Mouse (Mus musculus): ENCODE data around the gene Cx3cl1. TPM values are rescaled to one million over a fixed set of nuclear protein-coding genes. Genes with fewer than 3 reads are reported as not detected.

The Cx3cl1 gene
- 5.6 and 9.6 TPM in 2 replicates for polyA plus RNA-seq (2015; fragmentation: Nextera tagmentation; extraction: Ambion mirVana)

- DNase-seq (ENCODE audit: low spot score), result no peak
Measured at GRCm38 (mm10) chr8:94771941-94772670, at the start of gene Cx3cl1. Cx3cl1 (plus strand) TSS chr8:94772009.

- no peak for DNase-seq (ENCODE audit: low spot score)
Measured at GRCm38 (mm10) chr8:94725998-94726397, 45.8 kb upstream of the Cx3cl1 start.

GRCm38 (mm10) chr8:94729301-94729700 lies 42.5 kb upstream of the Cx3cl1 start:
- no peak for DNase-seq (ENCODE audit: low spot score)

- peak; percentile 11 for DNase-seq (ENCODE audit: low spot score)
Measured at GRCm38 (mm10) chr8:94733821-94734465, 37.9 kb upstream of the Cx3cl1 start.

DNA sequence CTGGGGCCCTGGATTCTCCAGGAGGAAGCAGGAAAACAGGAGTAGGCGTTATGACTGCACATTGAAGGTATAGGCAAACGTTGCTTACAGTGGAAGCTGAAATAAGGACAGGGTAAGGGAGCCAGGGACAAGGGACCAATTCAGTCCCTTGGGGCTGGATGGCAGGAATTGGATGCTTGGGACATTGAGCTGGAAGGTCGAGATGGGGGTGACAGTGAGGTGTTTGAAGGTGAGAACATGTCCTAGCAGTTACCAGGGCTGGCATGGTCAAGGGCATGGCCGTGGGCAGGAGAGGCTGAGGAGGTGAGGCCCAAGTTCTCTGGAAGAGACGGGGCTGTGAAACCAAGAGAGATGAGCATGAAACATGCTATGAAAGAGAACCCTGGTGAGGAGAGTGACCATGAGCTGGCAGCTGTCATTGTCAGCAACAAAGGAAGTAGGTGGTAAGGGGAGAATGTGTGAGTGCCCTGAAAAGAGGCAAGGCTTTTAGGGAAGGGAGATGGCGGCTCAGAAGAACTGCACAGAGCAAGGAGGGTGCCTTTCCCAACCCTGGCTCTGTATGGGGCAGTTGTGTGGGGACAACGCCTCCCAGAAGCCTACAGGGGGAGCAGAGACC lies 37.0 kb upstream of the Cx3cl1 start:
- no peak for DNase-seq (ENCODE audit: low spot score)

GRCm38 (mm10) chr8:94735426-94736094 lies 36.2 kb upstream of the Cx3cl1 start:
- DNase-seq (ENCODE audit: low spot score), result peak; percentile 11

DNA sequence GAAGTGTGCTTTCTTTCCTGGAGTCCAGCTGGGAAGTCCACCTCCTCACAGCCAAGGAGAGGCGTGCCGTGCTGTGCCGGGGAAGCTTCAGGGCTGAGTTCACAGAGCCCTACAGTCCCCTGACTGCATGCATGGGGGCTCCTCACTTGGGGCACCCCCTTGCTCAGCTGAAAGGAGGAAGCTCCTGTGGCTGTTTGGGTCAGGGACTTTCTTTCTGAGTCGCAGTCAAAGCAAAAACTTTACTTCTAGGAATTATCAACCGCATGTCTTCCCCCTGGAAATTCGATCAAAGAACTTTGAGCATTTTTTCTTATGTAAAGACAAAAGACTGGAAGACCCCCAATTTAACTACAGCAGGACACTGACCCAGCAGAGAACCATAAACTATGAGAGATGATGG lies 32.0 kb upstream of the Cx3cl1 start:
- DNase-seq (ENCODE audit: low spot score), result no peak

GRCm38 (mm10) chr8:94740591-94740990 lies 31.2 kb upstream of the Cx3cl1 start:
- no peak for DNase-seq (ENCODE audit: low spot score)

GRCm38 (mm10) chr8:94741726-94742125 lies 30.1 kb upstream of the Cx3cl1 start:
- DNase-seq (ENCODE audit: low spot score), result no peak

- no peak for DNase-seq (ENCODE audit: low spot score)
Measured at GRCm38 (mm10) chr8:94744484-94744883, 27.3 kb upstream of the Cx3cl1 start.

GRCm38 (mm10) chr8:94744972-94745371 lies 26.8 kb upstream of the Cx3cl1 start:
- DNase-seq (ENCODE audit: low spot score), result no peak

DNA sequence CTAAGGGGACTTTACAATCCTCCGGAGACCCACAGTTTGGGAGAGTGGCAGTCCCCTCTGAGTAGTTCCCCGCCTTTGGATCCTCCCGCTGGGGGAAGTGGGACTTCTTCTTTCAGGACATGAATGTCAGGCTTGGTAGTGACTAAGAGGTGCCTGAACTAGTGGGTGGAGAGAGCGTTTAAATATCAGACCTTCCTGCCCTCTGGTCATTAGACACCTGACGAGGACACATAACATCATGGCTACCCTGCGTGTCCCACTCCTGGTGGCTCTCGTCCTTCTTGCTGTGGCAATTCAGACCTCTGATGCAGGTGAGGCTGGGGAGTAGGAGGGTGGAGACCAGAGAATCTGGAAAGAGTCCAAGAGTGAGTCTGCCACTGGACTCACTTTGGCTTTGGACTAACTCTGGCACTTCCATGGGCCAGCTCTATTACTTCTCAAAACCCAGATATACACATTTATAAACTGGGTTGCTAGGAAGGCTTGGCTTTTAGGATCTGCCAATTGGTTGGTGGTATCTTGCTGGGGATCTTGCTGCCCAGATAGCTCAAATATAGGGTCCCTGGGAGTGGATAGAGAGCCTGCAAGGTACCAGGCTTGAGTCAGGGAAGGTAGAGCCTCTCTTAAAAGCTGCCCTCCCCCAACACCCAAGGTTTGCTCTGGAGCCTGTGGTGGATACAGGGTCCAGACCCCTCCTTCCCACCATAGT lies 26.2 kb upstream of the Cx3cl1 start, which contains the start of gene Ccl22:
Gene Ccl22, plus strand, starts transcription at position 115 of the 709 bp plus-strand sequence.
- DNase-seq (ENCODE audit: low spot score), result no peak

GRCm38 (mm10) chr8:94746832-94747231 lies 25.0 kb upstream of the Cx3cl1 start:
- DNase-seq (ENCODE audit: low spot score), result no peak

DNA sequence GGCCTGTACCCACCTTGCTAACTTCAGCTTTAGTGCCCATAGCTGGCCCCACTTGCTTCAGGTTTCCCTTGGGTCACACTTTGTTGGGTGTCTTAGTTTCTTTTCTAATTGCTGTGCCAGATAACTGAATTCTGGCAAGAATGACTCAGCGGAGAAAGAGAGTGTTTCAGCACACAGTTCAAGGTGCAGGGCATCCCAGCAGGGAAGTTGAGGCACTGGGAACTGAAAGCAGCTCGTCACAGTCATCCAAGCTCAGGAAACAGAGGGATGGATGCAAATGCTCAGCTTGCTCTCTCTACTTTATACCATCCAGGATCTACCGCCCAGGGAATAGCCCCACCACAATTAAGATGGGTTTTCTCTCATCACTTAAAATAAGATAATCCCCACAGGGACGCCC lies 23.4 kb upstream of the Cx3cl1 start:
- no peak for DNase-seq (ENCODE audit: low spot score)

DNA sequence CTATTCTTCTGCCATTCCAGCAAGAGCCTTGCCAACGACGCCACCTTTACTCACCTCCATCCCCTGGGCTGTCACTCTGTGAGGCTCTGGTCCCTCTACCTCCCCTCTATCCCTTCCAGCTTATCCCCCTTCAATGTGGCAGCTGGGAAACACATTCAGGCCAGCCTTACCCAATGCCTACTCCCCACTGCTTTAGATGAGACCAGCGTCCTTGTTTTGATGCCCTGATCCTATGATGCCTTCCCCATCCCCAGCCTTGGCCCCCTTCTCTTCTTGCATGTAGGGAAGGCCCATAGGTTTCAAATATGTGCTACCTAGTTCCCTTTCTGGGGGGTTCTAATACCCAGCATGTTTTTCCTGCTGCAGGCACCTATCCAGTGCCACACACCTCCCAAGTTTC lies 21.9 kb upstream of the Cx3cl1 start:
- no peak for DNase-seq (ENCODE audit: low spot score)

GRCm38 (mm10) chr8:94751023-94751849 lies 20.6 kb upstream of the Cx3cl1 start:
- no peak for DNase-seq (ENCODE audit: low spot score)

DNA sequence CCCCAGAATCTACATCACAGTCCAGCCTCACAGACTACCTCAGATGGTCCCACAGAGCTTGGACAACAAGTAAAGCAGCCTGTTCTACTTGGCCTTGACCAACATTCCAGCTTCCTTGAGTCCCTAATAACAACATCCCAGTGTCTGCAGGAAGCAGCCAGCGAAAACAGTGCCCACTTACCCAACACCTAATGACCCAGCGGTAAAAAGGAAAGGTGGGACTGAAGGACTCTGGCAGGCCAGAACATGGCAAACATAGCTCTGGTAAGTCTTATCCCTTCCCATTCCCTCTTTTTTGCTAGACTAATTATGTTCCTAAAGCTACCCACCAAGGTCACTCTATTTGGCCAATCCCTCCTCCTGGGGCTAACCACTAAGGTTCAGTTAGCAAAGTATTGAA lies 17.8 kb upstream of the Cx3cl1 start:
- DNase-seq (ENCODE audit: low spot score), result no peak

- DNase-seq (ENCODE audit: low spot score), result no peak
Measured at GRCm38 (mm10) chr8:94754486-94754885, 17.3 kb upstream of the Cx3cl1 start.

GRCm38 (mm10) chr8:94767035-94767434 lies 4.8 kb upstream of the Cx3cl1 start:
- DNase-seq (ENCODE audit: low spot score), result no peak

DNA sequence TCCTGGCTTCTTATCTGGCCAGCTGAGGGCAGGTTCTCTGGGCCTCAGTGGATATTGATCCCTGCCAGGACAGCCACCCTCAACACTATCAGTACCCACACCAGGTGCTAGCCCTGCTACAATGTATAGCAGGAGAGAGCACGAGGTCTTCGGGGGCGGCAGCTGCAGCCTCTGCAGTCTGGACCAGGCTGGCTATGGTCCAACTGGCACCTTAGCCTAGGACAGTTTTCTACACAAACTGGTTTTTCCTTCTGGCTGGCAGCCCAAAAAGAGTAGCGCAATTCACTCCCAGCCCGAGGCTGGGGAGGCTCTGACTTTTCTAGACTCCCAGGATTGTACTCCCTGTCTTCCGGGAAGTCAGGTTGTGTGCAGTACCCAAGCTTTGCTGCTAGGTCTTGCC lies 864 bp upstream of the Cx3cl1 start:
- DNase-seq (ENCODE audit: low spot score), result no peak
